Mouse (Mus musculus) intestine, embryonic 15.5 days (tissue): ENCODE measurements around the gene Rab11fip5. TPM values are rescaled to one million over a fixed set of nuclear protein-coding genes. Genes with fewer than 3 reads are reported as not detected.

Experiments
- ATAC-seq: fragments of 200-750 bp; cut with Nextera tagmentation; 2 replicates; pipeline ENCODE4 v1.8.0; 2017; ENCODE audit warnings: moderate TSS enrichment, moderate library complexity
- H3K27ac ChIP-seq: fragments of 300-500 bp; sonication (generic); 2 replicates; pipeline ENCODE4 v1.5.1; 2015; ENCODE audit warnings: mild to moderate bottlenecking, inconsistent platforms
- H3K27me3 ChIP-seq: fragments of 300-500 bp; sonication (generic); replicated peaks from 2 replicates; pipeline ENCODE4 v1.6.1; 2015; ENCODE audit warnings: inconsistent platforms
- H3K36me3 ChIP-seq: fragments of 300-500 bp; sonication (generic); 2 replicates; pipeline ENCODE4 v1.6.1; 2015; ENCODE audit warnings: inconsistent platforms
- H3K4me1 ChIP-seq: fragments of 300-500 bp; sonication (generic); replicated peaks from 2 replicates; pipeline ENCODE4 v1.6.1; 2015; ENCODE audit warnings: inconsistent platforms
- H3K4me2 ChIP-seq: fragments of 300-500 bp; sonication (generic); replicated peaks from 2 replicates; pipeline ENCODE4 v1.6.1; 2015; ENCODE audit warnings: mild to moderate bottlenecking, inconsistent platforms
- H3K4me3 ChIP-seq: fragments of 300-500 bp; sonication (generic); replicated peaks from 2 replicates; pipeline ENCODE4 v1.5.1; 2015; ENCODE audit warnings: inconsistent platforms
- H3K9ac ChIP-seq: fragments of 300-500 bp; sonication (generic); 2 replicates; pipeline ENCODE4 v1.6.1; 2015; ENCODE audit warnings: inconsistent platforms
- H3K9me3 ChIP-seq: fragments of 300-500 bp; sonication (generic); 2 replicates; pipeline ENCODE4 v1.6.1; 2016; ENCODE audit warnings: inconsistent platforms
- WGBS: fragments of 180-500 bp; shearing (Covaris S2); methylation state at CpG from one replicate; pipeline ENCODE4 v1.1.7; 2015; 5-methylcytosine and 5-hydroxymethylcytosine counted together
- polyA plus RNA-seq: library from polyadenylated mRNA; unstranded; fragments of >200 nt; fragmentation: Nextera tagmentation; extraction: Ambion mirVana; gene quantifications from 2 replicates; pipeline ENCODE4 v1.2.1, GENCODE M21; 2015

The Rab11fip5 gene
- polyA plus RNA-seq, 1 experiment from 2014 or later, result 12.0 TPM

GRCm38 (mm10) chr6:85371859-85372405 lies 2.5 kb downstream of the Rab11fip5 start:
- no peak overlapping the region for H3K9ac ChIP-seq
- H3K9me3 ChIP-seq, result no peaks in the 10 kb centered on the region
- H3K27me3 ChIP-seq, result no peaks in the 10 kb centered on the region
- H3K36me3 ChIP-seq, result no peaks in the 10 kb centered on the region
- H3K4me1 ChIP-seq, result peaks cover 44% of the 10 kb centered on the region
- no peak for ATAC-seq
- H3K4me3 ChIP-seq, result no peak overlapping the region
- peak overlapping the region; percentile 92 for H3K4me2 ChIP-seq
- WGBS, result 80% methylated on average over 6 of the region's 6 CpGs
- H3K27ac ChIP-seq, result no peak overlapping the region

GRCm38 (mm10) chr6:85370666-85371430 lies 3.6 kb downstream of the Rab11fip5 start:
- Histone ChIP-seq H3K9ac (no peak overlapping the region), H3K27ac (no peak overlapping the region), H3K4me3 (no peak overlapping the region), H3K27me3 (no peaks in the 10 kb centered on the region), H3K36me3 (no peaks in the 10 kb centered on the region), H3K4me1 (peaks cover 50% of the 10 kb centered on the region), H3K4me2 (no peak overlapping the region), H3K9me3 (no peaks in the 10 kb centered on the region)
- 87% methylated on average over 9 of the region's 9 CpGs for WGBS
- no peak for ATAC-seq

GRCm38 (mm10) chr6:85370041-85370440 lies 4.4 kb downstream of the Rab11fip5 start:
- WGBS, result 90% methylated on average over 5 of the region's 5 CpGs
- no peaks in the 10 kb centered on the region for H3K9me3 ChIP-seq
- no peak for ATAC-seq
- peaks cover 50% of the 10 kb centered on the region for H3K4me1 ChIP-seq
- no peak overlapping the region for H3K4me3 ChIP-seq
- no peak overlapping the region for H3K27ac ChIP-seq
- no peaks in the 10 kb centered on the region for H3K27me3 ChIP-seq
- H3K4me2 ChIP-seq, result no peak overlapping the region
- H3K36me3 ChIP-seq, result no peaks in the 10 kb centered on the region
- no peak overlapping the region for H3K9ac ChIP-seq

GRCm38 (mm10) chr6:85369181-85369860 lies 5.1 kb downstream of the Rab11fip5 start:
- no peak for ATAC-seq
- Histone ChIP-seq H3K4me2 (0 out of 2 replicates have a peak overlapping the region, but pooled peaks have one; percentile 5), H3K9me3 (no peaks in the 10 kb centered on the region), H3K4me1 (peaks cover 50% of the 10 kb centered on the region), H3K27ac (no peak overlapping the region), H3K36me3 (no peaks in the 10 kb centered on the region), H3K27me3 (no peaks in the 10 kb centered on the region), H3K9ac (no peak overlapping the region), H3K4me3 (no peak overlapping the region)
- 65% methylated on average over 5 of the region's 5 CpGs for WGBS

- H3K4me1 ChIP-seq, result peaks cover 46% of the 10 kb centered on the region
- no peaks in the 10 kb centered on the region for H3K27me3 ChIP-seq
- 0 out of 2 replicates have a peak overlapping the region, but pooled peaks have one; percentile 5 for H3K4me2 ChIP-seq
- no peak overlapping the region for H3K27ac ChIP-seq
- no peaks in the 10 kb centered on the region for H3K9me3 ChIP-seq
- no peak overlapping the region for H3K9ac ChIP-seq
- H3K4me3 ChIP-seq, result no peak overlapping the region
- 69% methylated on average over 5 of the region's 5 CpGs for WGBS
- no peaks in the 10 kb centered on the region for H3K36me3 ChIP-seq
- no peak for ATAC-seq
Observed at GRCm38 (mm10) chr6:85368722-85369121, 5.7 kb downstream of the Rab11fip5 start.

- Histone ChIP-seq H3K27me3 (no peaks in the 10 kb centered on the region), H3K9ac (no peak overlapping the region), H3K36me3 (no peaks in the 10 kb centered on the region), H3K27ac (no peak overlapping the region), H3K4me2 (no peak overlapping the region), H3K4me1 (peaks cover 41% of the 10 kb centered on the region), H3K4me3 (no peak overlapping the region), H3K9me3 (no peaks in the 10 kb centered on the region)
- WGBS, result 88% methylated on average over 1 of the region's 1 CpGs
- ATAC-seq, result no peak
Observed at GRCm38 (mm10) chr6:85368166-85368565, 6.3 kb downstream of the Rab11fip5 start.

- Histone ChIP-seq H3K4me2 (peak overlapping the region; percentile 18; the same call in 1 of the 2 replicates), H3K27me3 (no peaks in the 10 kb centered on the region), H3K27ac (peak overlapping the region; percentile 61), H3K4me3 (no peak overlapping the region), H3K9me3 (no peaks in the 10 kb centered on the region), H3K36me3 (no peaks in the 10 kb centered on the region), H3K9ac (no peak overlapping the region), H3K4me1 (peaks cover 28% of the 10 kb centered on the region)
- 42% methylated on average over 1 of the region's 1 CpGs for WGBS
- peak; percentile 91 for ATAC-seq
Observed at GRCm38 (mm10) chr6:85366387-85366786, 8.0 kb downstream of the Rab11fip5 start.

- ATAC-seq, result no peak
- Histone ChIP-seq H3K4me1 (peaks cover 26% of the 10 kb centered on the region), H3K4me2 (no peak overlapping the region), H3K9ac (no peak overlapping the region), H3K9me3 (no peaks in the 10 kb centered on the region), H3K36me3 (no peaks in the 10 kb centered on the region), H3K27me3 (no peaks in the 10 kb centered on the region), H3K27ac (no peak overlapping the region), H3K4me3 (no peak overlapping the region)
- WGBS, result 58% methylated on average over 5 of the region's 5 CpGs
Observed at GRCm38 (mm10) chr6:85364439-85364838, 10.0 kb downstream of the Rab11fip5 start.

GRCm38 (mm10) chr6:85363906-85364260 lies 10.6 kb downstream of the Rab11fip5 start:
- 73% methylated on average over 4 of the region's 4 CpGs for WGBS

GRCm38 (mm10) chr6:85363231-85363905 lies 11.1 kb downstream of the Rab11fip5 start:
- ATAC-seq, result no peak
- H3K36me3 ChIP-seq, result no peaks in the 10 kb centered on the region
- no peaks in the 10 kb centered on the region for H3K9me3 ChIP-seq
- H3K4me1 ChIP-seq, result peaks cover 17% of the 10 kb centered on the region
- no peak overlapping the region for H3K4me2 ChIP-seq
- no peak overlapping the region for H3K27ac ChIP-seq
- H3K27me3 ChIP-seq, result no peaks in the 10 kb centered on the region
- no peak overlapping the region for H3K4me3 ChIP-seq
- H3K9ac ChIP-seq, result no peak overlapping the region
- 86% methylated on average over 5 of the region's 5 CpGs for WGBS

More at GRCm38 (mm10) chr6:85363906-85364260, 10.6 kb downstream of the Rab11fip5 start:
- Histone ChIP-seq H3K9me3 (no peaks in the 10 kb centered on the region), H3K4me3 (no peak overlapping the region), H3K4me1 (peaks cover 20% of the 10 kb centered on the region), H3K36me3 (no peaks in the 10 kb centered on the region), H3K27me3 (no peaks in the 10 kb centered on the region), H3K9ac (no peak overlapping the region), H3K4me2 (no peak overlapping the region), H3K27ac (no peak overlapping the region)
- no peak for ATAC-seq

- no peak overlapping the region for H3K4me3 ChIP-seq
- H3K27ac ChIP-seq, result no peak overlapping the region
- WGBS, result 82% methylated on average over 5 of the region's 5 CpGs
- no peaks in the 10 kb centered on the region for H3K27me3 ChIP-seq
- H3K9me3 ChIP-seq, result no peaks in the 10 kb centered on the region
- no peak for ATAC-seq
- H3K4me2 ChIP-seq, result no peak overlapping the region
- H3K36me3 ChIP-seq, result no peaks in the 10 kb centered on the region
- no peak overlapping the region for H3K9ac ChIP-seq
- peaks cover 11% of the 10 kb centered on the region for H3K4me1 ChIP-seq
Observed at GRCm38 (mm10) chr6:85362610-85363009, 11.8 kb downstream of the Rab11fip5 start.

- Histone ChIP-seq H3K27me3 (no peaks in the 10 kb centered on the region), H3K9ac (no peak overlapping the region), H3K4me2 (no peak overlapping the region), H3K36me3 (no peaks in the 10 kb centered on the region), H3K27ac (no peak overlapping the region), H3K9me3 (no peaks in the 10 kb centered on the region), H3K4me3 (no peak overlapping the region), H3K4me1 (no peaks in the 10 kb centered on the region)
- ATAC-seq, result peak; percentile 48
- WGBS, result 79% methylated on average over 5 of the region's 5 CpGs
Observed at GRCm38 (mm10) chr6:85360311-85360710, 14.1 kb downstream of the Rab11fip5 start.
